Mouse (Mus musculus) adrenal gland, adult (tissue): Measurements from ENCODE around the gene Alg2.

ENCODE experiments used
- DNase-seq, 2 experiments: peaks; one replicate each; pipeline ENCODE4 v3.0.0; 2022 to 2023; ENCODE audit warnings: low spot score in 1 of 2; ENCODE audit not compliant: inconsistent age in 2 of 2

Gene Alg2

GRCm38 (mm10) chr4:47473968-47474729 is at the start of gene Alg2, which contains the start of gene Sec61b:
Gene Alg2 (minus strand): TSS chr4:47474333.
Gene Sec61b (plus strand): TSS chr4:47474658.
- DNase-seq: peak; percentile 98 to 99

GRCm38 (mm10) chr4:47521884-47522605 is 47.9 kb upstream of the Alg2 start:
- DNase-seq: peak; percentile 44 to 72

DNA sequence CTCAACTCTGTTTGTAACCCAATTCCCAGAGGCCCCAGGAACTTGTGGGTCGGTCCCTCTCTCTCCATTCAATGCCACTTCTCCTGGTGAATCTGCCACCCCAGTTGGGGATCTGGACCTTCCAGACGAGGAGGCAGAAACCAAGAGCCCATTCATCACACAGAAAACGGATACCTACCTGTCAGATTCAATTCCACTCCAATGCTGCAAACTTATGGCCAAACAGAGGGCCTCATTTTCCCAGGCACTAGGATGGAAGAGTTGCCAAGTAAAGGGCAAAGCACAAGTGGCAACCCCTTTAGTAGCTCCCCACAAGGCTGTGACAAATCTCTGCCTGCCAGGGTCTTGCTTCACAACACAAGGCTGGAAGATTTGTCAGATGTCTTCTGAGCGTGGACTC is 45.9 kb upstream of the Alg2 start:
- DNase-seq: peak in 1 of 2 experiments; percentile 43

DNA sequence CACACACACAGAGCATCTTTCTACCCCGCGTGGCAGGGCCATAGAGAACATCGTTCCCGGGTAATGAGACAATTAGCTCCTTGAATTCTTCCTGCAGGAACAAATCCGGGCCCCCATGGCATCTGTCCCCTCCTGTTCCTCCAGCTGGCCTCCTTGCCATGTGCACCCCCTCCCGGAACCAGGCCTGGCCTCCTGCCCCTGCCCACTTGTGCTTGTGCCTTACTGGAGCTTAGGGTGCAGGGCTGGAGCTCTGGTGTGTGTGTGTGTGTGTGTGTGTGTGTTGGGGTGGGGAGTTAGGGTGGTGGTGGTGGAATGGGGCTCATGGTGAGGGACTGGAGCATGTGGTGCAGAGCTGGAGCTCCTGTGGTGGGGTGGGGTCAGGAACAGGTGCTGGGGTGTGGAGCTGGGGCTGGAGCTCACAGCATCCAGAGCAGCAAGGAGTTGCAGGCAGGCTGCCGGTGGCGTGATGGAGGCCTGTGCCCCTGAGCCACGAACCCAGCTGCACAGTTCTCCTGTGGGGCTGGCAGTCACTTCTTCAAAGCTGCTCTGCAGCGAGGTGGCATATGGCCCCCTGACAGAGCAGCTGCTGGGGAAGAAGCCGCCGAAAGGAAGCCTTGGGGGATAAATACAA is 44.5 kb upstream of the Alg2 start:
- DNase-seq: no peak

GRCm38 (mm10) chr4:47504841-47505517 is 30.8 kb upstream of the Alg2 start:
- peak in 1 of 2 experiments; percentile 54 for DNase-seq

DNA sequence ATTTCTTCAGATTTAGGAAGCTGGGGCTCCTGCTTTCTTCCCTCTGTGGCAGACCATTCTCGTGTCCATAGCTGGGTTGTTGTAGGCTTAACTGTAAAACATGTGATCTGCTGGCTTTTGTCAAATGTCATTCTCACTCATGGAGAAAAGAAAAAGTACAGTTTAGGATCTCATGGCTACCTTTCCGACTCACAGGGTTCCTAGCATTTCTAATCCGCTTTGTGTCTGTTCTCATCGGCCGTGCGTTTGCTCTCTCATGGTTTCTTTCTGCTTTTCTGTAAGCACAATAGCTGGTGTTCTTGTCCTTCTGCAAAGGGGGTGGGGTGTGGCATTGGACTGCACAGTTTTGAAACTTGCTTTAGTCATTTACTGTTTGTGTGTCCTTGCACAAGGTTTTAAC is 28.9 kb upstream of the Alg2 start:
- no peak for DNase-seq

- DNase-seq: peak; percentile 57 to 90
Observed at GRCm38 (mm10) chr4:47502546-47502971, 28.4 kb upstream of the Alg2 start.

- DNase-seq: peak; percentile 83 to 94
Observed at GRCm38 (mm10) chr4:47499121-47499545, 25.0 kb upstream of the Alg2 start.

- peak; percentile 23 to 58 for DNase-seq
Observed at GRCm38 (mm10) chr4:47497811-47498385, 23.8 kb upstream of the Alg2 start.

DNA sequence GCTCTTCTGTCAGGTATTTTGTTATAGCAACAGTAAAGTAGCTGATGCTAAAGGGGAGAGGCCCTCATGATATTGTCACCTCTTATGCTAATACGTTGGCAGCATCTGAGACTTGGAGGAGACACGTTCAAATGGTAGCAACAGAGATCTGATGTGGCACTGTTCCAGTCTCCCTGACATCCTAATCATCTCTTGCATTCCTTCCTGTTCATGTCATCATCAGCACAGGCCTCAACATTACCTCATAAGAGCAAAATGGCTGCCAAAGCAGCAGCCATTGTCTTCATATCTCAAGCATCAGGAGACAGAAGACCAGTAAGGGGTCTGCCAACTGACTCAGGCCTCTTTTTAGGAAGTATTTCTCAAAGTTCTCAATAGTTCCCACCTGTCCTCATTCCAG is 20.6 kb upstream of the Alg2 start:
- no peak for DNase-seq

DNA sequence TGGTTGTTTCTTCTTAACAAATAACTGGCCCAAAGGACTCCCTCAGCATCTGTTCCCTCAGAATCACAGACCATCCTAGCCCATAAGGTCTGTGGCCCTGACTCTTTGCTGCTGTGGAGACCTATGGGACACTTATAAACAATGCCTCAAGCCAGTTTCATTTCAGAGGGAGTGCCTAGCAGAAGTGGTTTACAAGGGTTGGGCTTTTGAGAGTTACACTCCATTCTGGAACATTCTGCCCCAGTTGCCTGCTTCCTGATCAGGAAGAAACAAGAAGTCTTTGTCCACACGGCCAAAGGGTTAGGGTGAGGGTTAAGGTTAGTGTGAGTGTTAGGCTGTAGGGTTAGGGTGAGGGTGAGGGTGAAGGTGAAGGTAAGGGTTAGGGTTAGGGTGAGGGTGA is 20.0 kb upstream of the Alg2 start:
- DNase-seq: no peak

DNA sequence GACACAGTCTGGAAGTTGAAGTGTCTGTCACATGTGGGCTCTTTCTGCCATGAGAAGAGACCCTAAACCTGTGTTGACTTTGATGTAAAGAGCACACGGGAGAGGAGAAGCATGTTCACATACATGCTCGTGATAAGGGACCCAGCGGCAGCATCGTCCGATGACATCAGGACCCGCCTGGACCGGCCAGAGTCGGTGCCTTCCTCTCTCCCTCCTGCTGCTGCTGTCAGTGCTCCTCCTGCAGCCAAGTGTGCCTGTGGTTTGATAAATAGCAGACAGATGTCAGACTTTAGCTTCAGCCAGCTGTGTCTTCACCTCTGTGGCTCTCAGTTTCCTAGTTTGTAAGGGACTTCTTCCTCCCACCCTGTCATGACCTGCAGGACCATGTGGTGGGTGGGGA is 19.3 kb upstream of the Alg2 start:
- DNase-seq: no peak

DNA sequence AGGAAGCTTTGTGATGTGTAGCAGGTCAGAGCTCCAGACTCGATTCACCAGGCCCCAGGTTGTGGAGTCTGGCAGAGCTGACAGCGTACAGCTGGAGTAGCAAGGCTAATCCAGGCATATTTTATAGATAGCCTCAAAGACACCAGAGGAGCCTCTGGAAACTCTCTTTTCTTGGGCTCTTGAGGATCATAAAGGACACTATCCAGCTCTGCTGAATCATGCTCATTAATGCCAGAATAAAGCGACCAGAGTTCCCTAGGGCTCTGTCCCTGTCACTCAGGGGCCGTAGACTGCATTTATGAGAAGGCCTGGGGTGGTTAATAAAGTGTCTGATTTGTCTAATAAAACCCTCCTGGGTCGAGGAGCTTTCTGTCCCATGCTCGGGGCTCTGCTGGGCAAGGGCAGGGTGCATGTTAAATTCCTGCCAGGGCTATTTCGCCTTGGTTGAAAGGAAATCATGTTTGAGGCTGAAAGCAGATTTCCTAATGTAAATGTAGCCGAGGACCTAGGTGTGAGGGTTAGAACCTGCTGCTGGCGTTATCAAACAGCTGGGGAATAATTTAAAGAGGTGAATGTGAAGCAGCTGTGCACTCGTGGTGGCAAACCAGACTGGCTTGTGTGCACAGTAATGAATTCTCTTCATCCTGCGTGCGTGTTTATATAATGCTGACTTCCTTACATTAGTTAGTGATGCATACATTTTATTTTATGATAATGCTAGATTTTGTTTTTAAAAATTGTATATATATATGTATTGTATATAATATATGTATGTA is 18.4 kb upstream of the Alg2 start:
- DNase-seq: no peak

DNA sequence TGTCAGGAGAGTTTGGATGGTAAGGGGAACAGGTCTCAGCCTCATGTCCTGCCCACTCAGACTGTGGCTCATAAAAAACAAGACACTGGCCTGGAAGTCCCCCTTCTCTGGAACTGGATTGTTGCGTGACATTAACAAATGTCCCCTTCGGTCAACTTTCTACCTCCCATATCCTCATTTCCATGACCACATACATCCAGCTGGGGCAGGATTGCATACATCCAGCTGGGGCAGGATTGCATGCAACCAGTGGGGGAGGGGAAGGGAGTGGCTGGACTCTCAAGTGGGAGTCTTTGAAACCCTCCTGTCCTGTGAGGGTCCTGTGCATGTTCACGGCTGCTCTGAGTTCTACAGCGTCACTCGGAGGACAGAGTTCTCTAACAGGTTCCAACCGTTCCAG is 17.1 kb upstream of the Alg2 start:
- DNase-seq: no peak

DNA sequence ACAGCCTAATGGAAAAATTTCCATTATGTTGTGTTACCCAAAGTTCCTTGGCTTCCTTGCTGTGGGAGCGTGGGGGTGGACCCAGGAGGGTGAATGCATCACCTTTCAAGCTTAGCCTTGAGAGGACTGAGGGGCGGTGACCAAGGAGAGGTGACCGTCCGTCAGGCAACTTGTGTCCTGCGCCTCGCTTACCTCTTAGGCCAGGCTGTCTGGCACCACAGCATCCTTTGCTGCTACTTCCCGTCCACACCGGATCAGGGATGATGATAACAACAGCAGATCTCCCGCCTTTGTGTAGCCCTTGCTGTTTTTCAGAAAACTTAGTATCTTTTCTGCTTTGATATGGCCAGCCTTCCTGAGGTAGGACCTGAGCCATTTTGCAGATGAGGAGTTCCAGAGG is 6.4 kb upstream of the Alg2 start:
- DNase-seq: no peak

- DNase-seq: no peak
Observed at GRCm38 (mm10) chr4:47480095-47480494, 6.0 kb upstream of the Alg2 start.

GRCm38 (mm10) chr4:47477539-47477938 is 3.4 kb upstream of the Alg2 start:
- no peak for DNase-seq

DNA sequence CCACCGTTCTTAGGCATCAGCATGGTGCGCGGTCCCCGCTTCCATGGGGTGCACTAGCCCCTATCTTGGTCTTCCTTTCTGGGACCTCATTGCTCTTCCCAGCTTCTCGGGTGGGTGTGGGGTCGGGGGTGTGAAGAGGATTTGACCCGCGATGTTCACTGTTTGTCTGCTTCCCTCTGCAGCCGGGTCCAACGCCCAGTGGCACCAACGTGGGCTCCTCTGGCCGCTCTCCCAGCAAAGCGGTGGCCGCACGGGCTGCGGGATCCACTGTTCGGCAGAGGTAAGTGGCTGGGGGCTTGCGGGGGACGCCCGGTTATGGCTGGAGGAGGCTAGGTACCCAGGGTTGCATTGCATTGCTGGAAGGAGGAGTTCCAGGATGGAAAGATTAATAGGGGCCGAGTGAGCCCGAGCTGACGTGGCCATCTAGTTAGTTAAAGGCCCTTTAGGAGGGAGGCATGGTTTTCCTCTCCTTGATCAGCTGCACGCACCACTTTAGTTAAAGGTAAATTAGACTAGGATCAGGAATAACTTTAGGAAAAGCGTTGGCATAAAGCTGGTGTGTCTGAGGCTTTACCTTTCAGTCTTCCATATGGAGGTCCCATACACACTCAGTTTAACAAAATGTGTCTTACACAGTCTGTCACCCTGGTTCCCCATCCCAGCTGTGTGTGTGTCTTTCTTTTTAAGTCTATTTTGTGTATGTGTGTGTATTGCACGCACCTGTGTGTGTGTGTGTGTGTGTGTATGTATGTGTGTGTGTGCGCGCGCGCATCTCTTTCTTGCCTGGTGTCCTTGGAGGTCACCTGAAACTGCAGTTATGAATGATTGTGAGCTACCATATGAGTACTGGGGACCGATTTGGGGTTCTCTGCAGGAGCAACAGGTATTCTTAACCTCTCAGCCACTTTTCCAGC is 854 bp upstream of the Alg2 start:
- DNase-seq: no peak

DNA sequence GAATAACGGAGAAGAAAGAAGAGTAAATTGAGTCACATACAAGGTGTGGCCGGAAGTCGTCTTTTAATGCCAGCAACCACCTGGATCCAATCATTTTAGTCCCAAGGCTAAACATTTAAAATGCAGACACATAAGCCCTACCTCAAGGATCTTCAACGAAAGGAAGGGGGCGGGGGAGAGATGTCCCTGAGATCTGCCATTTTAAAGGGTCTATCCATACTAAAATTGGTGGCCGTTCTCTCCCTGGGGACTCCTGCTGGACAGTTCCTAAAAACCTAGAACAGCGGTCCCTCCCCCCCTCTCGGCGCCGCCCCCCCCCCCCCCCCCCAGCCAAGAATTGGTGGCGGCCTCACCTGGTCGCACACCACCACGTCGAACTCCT is 556 bp downstream of the Alg2 start:
- DNase-seq: peak; percentile 36 to 74
